Mouse (Mus musculus) kidney, postnatal 36 days (tissue): ENCODE results near the gene Chrna5.

Experiments
- DNase-seq, 2 experiments: peaks; one replicate each; pipeline ENCODE4 v3.0.0; 2021 to 2022; ENCODE audit warnings: mixed read lengths in 2 of 2

Chrna5 gene

GRCm38 (mm10) chr9:55023902-55024583 is 43.4 kb downstream of the Chrna5 start:
- peak; percentile 72 to 92 for DNase-seq

- no peak for DNase-seq
Observed at GRCm38 (mm10) chr9:55025534-55026274, 45.0 kb downstream of the Chrna5 start.

- DNase-seq = peak in 1 of 2 experiments; percentile 20
Observed at GRCm38 (mm10) chr9:55026275-55026663, 45.6 kb downstream of the Chrna5 start, which contains the start of gene Chrna3. Gene Chrna3 (minus strand): TSS chr9:55026562.

GRCm38 (mm10) chr9:55031435-55032167 is 50.9 kb downstream of the Chrna5 start:
- no peak for DNase-seq

GRCm38 (mm10) chr9:55038948-55039347 is 58.3 kb downstream of the Chrna5 start:
- DNase-seq = no peak

GRCm38 (mm10) chr9:55039983-55040382 is 59.3 kb downstream of the Chrna5 start:
- DNase-seq = no peak

GRCm38 (mm10) chr9:55041389-55041788 is 60.7 kb downstream of the Chrna5 start:
- DNase-seq = no peak

GRCm38 (mm10) chr9:55043688-55044087 is 63.0 kb downstream of the Chrna5 start:
- no peak for DNase-seq

- DNase-seq = no peak
Observed at GRCm38 (mm10) chr9:55045001-55045400, 64.3 kb downstream of the Chrna5 start.

- no peak for DNase-seq
Observed at GRCm38 (mm10) chr9:55046764-55047163, 66.1 kb downstream of the Chrna5 start.

- no peak for DNase-seq
Observed at GRCm38 (mm10) chr9:55048211-55048880, 67.7 kb downstream of the Chrna5 start, which contains the start of gene Chrnb4. Gene Chrnb4 (minus strand): TSS chr9:55048779.

GRCm38 (mm10) chr9:55055386-55055930 is 74.8 kb downstream of the Chrna5 start:
- DNase-seq = peak in 1 of 2 experiments; percentile 39
